Mouse (Mus musculus) brain, embryonic 14.5 days (tissue): ENCODE data around the gene Zfand2b. TPM values are rescaled to one million over a fixed set of nuclear protein-coding genes. Genes with fewer than 3 reads are reported as not detected.

ENCODE experiments used
- DNase-seq: peaks from one replicate; pipeline ENCODE4 v3.0.0-alpha.2; 2011; ENCODE audit warnings: low read depth
- CTCF ChIP-seq: fragments of 200-500 bp; IDR thresholded peaks from 2 replicates; pipeline ENCODE4 v1.5.1; 2012; ENCODE audit warnings: inconsistent platforms, mild to moderate bottlenecking, moderate library complexity, borderline replicate concordance; ENCODE audit not compliant: insufficient read depth, insufficient read length; ENCODE audit errors: extremely low read depth
- POLR2A ChIP-seq: fragments of 200-500 bp; IDR thresholded peaks from 2 replicates; pipeline ENCODE4 v1.6.1; 2012; ENCODE audit warnings: mild to moderate bottlenecking, inconsistent platforms, borderline replicate concordance; ENCODE audit not compliant: poor library complexity, insufficient read depth, insufficient read length, severe bottlenecking; ENCODE audit errors: extremely low read depth
- polyA plus RNA-seq: library from polyadenylated mRNA; depleted of rRNA; stranded (reverse); fragments of >200 nt; gene quantifications from 2 replicates; pipeline ENCODE4 v1.2.3, GENCODE M21; 2012; rRNA removed

Zfand2b gene
- polyA plus RNA-seq, 1 experiment = 47.4 TPM

DNA sequence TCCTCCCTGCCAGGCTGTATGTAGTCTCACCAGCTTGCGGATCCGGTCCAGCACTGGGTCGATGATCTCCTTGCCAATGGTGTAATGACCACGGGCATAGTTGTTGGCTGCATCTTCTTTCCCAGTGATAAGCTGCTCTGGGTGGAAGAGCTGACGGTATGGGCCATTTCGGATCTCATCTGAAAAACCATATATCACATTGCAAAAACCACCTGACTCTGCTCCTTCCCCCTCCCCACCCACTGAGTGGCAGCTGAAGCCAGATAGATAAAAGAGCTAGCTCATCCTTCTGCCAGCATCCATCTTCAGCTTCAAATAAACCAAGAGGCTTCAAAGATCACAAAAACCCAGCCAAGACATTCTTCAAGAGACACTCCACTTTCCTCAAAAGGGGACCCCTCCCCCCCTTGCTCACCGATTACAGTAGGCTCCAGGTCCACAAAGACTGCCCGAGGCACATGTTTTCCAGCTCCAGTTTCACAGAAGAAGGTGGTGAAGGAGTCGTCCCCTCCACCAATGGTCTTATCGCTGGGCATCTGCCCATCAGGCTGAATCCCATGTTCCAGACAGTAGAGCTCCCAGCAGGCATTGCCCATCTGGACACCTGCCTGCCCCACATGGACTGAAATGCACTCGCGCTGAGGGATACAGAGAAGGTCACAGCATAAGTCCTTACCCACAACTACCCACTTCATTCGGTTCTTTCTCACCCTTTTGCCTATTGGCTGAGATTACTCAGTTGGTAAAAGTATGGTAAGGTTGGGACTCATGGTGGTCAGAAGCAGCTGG is 48.5 kb downstream of the Zfand2b start:
- no peak for DNase-seq
- TF ChIP-seq CTCF (no peak), POLR2A (no peak)

DNA sequence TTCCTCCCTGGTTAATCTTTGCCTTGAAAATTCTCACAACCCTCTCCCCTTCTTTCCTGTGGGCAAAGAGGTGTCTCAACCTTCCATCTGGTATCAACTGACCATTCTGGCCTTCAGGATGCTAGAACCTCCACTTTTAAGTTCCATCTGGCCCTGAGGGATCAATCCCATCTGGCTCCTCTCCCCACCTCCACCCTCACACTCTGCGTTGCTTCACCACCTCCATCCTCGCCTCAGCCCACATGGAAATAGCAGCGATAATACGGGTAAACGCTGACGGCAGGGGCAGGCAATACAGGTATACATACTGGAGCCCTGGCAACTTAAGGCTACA is 49.4 kb downstream of the Zfand2b start:
- DNase-seq = peak; percentile 21
- TF ChIP-seq CTCF = no peak
- TF ChIP-seq POLR2A = no peak

DNA sequence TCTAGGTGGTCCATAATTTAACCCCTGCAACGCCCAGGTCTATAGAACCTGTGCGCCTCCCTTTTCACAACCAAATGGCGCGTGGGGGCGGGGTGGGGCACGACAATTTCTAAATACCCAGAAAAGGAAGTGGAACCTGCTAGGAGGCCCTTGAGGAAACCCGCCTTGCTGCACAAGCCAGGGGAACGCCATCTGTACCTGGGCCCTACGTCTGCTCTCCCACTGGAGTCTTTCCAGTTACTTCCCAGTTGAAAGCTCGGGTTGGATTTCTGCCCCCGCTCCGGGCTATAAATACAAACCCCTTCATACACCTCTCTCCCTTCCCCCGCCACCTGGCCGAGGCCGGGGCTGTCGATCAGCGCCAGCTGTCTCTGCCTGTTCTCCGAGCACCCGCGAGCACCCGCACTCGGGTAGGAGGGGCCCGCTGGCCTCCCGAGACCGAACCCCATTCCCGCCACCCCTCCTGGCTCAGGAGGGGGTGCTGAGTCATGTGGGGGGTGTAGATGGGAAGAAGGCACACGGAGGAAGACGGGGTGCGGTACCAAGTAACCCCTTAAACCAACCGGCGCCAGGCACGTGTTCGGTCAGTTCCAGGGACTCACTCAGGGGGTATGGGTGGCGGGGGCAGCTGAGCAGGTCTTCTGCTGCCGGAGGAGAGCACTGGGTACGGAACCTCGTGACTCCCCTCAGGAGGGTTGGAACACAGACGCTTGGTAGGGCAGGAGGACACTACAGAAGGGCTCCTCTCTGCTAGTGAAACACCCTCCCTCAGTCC is 50.0 kb downstream of the Zfand2b start:
- peak; percentile 76 for DNase-seq
- no peak for TF ChIP-seq POLR2A
- no peak for TF ChIP-seq CTCF

DNA sequence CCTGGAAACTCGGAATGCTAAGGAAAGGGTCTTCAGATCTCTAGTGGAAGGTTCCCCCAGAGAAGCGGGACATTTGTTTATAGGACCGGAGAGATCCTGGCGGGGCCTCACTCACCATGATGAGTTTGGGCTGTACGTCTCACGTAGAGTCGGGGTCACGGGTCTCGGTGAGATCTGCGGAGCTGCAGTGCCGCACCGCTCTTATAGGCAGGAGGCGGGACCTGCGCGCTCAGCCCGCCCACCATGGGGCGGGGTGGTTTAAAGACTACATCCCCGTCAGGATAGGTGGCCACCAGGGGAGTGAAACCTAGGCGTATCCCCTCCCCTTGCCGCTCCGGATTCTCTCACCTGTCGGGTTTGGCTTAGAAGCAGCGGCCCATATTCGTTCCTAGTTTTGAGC is 50.6 kb downstream of the Zfand2b start:
- TF ChIP-seq POLR2A = no peak
- DNase-seq = peak; percentile 81

DNA sequence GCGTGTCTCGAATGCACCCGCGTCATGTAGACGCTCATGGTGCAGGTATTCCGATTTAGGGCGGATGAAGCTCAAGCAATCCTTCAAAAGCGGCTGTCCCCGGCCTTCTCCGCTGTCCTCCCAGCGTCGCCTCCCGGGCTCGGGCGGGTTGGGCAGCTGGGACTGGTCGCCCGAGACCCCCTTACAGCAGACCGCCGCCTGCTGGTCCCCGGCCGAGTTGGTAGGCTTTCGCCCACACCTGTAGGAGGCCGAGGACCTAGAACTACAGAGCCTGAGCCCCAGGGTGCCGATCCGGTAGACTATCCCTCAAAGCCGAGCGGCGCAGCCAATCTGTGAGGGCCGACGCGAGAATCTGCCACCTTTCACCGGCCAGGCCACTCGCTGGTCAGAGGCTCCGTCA is 51.1 kb downstream of the Zfand2b start, which contains the start of gene Tuba4a:
Gene Tuba4a (minus strand): TSS at position 335 of the 400 bp plus-strand sequence.
- peak; percentile 30; the same call in 1 of the 2 replicates for TF ChIP-seq CTCF
- TF ChIP-seq POLR2A = no peak

More for the DNA sequence above, 51.1 kb downstream of the Zfand2b start, which contains the start of gene Tuba4a:
- DNase-seq = peak; percentile 39

Other genes starting within 250 kb of the Zfand2b start
- gene Cfap65, start 233.0 kb upstream of the Zfand2b start, polyA plus RNA-seq = 2.4 and 3.9 TPM in 2 replicates
- gene Ihh, start 217.0 kb upstream of the Zfand2b start, polyA plus RNA-seq = 0.47 and 0.57 TPM in 2 replicates
- gene Nhej1, start 43.4 kb upstream of the Zfand2b start, polyA plus RNA-seq = 2.4 and 2.6 TPM in 2 replicates
- 0.06 TPM in 1 of 2 replicates, not detected in the other for gene Slc23a3, start 34.8 kb upstream of the Zfand2b start, polyA plus RNA-seq
- gene Cnppd1, start 25.9 kb upstream of the Zfand2b start, polyA plus RNA-seq = 59.8 and 64.9 TPM in 2 replicates
- gene Retreg2, start 25.9 kb upstream of the Zfand2b start, polyA plus RNA-seq = 184 and 196 TPM in 2 replicates
- 32.6 and 40.9 TPM in 2 replicates for gene Abcb6, start 11.7 kb downstream of the Zfand2b start, polyA plus RNA-seq
- 22.6 and 34.6 TPM in 2 replicates for gene Ankzf1, start 23.5 kb downstream of the Zfand2b start, polyA plus RNA-seq
- 63.2 and 68.4 TPM in 2 replicates for gene Atg9a, start 23.6 kb downstream of the Zfand2b start, polyA plus RNA-seq
- gene Glb1l, start 42.2 kb downstream of the Zfand2b start, polyA plus RNA-seq = 30.9 and 37.9 TPM in 2 replicates
- gene Stk16, start 42.2 kb downstream of the Zfand2b start, polyA plus RNA-seq = 214 and 265 TPM in 2 replicates
- gene Tuba4a, start 51.2 kb downstream of the Zfand2b start, polyA plus RNA-seq = 3.3 and 7.9 TPM in 2 replicates
- gene A630095N17Rik, start 63.5 kb downstream of the Zfand2b start, polyA plus RNA-seq = not detected in 2 replicates
- 52.4 and 53.3 TPM in 2 replicates for gene Dnajb2, start 67.8 kb downstream of the Zfand2b start, polyA plus RNA-seq
- 33.4 and 53.4 TPM in 2 replicates for gene Ptprn, start 95.9 kb downstream of the Zfand2b start, polyA plus RNA-seq
- gene Resp18, start 109.8 kb downstream of the Zfand2b start, polyA plus RNA-seq = 78.9 and 87.2 TPM in 2 replicates
- gene Dnpep, start 149.3 kb downstream of the Zfand2b start, polyA plus RNA-seq = 140 and 189 TPM in 2 replicates
- 1.0 and 1.4 TPM in 2 replicates for gene Des, start 191.7 kb downstream of the Zfand2b start, polyA plus RNA-seq
- 49.2 and 56.1 TPM in 2 replicates for gene Speg, start 206.7 kb downstream of the Zfand2b start, polyA plus RNA-seq